Mouse (Mus musculus) kidney, postnatal 25 days (tissue): ENCODE results near the gene Olfr516.

Experiments
- DNase-seq, 2 experiments: peaks; one replicate each; pipeline ENCODE4 v3.0.0; 2021; ENCODE audit warnings: mixed read lengths in 2 of 2

Olfr516 gene

DNA sequence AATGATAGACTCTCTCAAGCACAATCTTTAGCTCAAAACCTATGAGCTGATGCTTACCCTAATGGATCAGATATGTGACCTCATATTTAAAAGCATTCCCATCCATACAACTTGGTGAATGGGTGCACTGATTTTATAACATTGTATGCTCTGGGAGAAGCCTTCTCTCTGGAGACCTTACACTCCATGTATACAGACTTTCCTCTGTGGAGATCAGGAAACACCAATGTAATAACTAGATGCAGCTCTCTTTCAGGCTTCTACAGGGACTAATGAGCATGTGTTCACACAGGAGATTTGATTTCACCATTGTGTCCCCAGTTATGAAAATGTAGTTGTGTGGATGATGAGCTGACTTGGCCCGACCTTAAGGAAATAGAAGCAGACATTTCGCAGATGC is at the start of gene Olfr516:
TSS of gene Olfr516 (minus strand) at position 101 of the 400 bp plus-strand sequence.
- no peak for DNase-seq

DNA sequence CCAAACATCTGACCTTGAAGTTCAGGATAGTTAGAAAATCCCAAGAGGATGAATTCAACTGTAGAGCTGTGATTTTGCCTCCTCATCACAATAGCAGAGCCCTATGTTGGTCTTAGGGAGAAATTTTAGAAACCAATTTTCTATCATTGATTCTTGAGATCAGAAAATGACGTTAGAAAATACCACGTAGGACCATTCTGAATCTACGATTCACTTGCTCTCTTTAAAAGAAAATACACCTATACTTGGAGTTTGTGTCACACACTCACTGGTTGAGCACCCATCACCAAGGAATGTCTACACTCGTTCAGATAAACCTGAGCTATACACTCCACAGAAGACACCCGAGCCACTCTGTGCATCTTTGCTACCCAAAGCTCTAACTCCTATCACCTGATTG is 44.0 kb upstream of the Olfr516 start, which contains the start of gene Olfr519:
TSS of gene Olfr519 (minus strand) at position 101 of the 400 bp plus-strand sequence.
- DNase-seq = no peak

DNA sequence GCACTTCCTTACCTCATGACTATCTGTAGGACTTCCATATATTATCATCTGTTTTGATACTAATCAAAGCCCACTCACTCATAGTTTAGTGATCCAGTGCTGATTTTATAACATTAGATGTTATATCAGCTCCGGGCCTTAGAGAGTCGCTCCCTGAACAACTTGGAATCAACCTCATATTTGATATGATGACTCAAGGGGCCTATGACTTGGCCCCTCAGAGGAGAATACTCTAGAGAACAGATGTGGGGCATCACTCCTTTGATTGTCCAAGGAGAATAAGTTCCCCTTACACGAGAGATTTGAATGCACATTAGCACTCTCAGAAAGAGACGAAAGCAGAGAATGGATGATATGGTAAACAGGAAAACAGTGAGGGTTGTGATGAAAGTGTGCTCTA is 34.6 kb upstream of the Olfr516 start, which contains the start of gene Olfr518:
TSS of gene Olfr518 (minus strand) at position 101 of the 400 bp plus-strand sequence.
- DNase-seq = no peak

DNA sequence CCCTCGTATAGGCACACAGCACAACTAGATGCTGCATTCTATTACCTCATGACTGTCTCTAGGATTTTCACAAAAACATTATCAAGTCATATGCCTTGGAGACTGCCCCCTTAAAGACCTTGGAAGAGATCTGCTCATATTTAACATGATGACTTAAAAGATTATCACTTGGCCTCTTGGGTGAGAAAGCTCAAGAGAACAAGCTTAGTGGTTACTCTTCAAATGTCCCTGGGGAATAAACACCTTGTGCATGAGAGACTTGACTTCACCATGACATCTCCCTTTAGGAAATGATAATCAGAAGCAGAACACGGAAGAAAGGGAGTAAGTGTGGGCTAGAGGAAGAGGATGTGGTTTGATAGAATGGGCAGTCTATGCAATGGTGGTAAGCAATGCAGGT is 21.9 kb upstream of the Olfr516 start, which contains the start of gene Olfr517:
TSS of gene Olfr517 (minus strand) at position 101 of the 400 bp plus-strand sequence.
- DNase-seq = no peak

DNA sequence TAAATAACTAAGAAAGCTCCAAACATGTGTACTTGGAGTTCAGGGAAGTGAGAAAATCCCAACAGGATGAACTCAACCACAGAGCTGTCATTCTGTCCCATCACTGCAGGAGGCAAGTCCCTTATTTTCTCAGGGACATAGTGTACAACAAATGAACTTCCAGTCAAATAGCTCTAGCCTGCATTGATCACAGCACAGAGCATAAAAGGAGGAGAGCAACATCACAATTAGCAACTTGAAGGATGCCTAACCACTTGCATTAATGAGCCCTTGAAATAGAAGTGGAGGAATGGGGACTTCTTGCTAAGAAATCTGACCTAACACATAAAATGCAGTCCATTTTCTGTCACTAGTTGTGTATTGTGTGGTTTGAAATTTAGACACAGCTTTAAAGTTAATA is 24.4 kb downstream of the Olfr516 start, which contains the start of gene Olfr514:
TSS of gene Olfr514 (minus strand) at position 101 of the 400 bp plus-strand sequence.
- no peak for DNase-seq

- peak in 1 of 2 experiments; percentile 22 for DNase-seq
Measured at GRCm38 (mm10) chr7:108814593-108815215, 35.6 kb downstream of the Olfr516 start.

DNA sequence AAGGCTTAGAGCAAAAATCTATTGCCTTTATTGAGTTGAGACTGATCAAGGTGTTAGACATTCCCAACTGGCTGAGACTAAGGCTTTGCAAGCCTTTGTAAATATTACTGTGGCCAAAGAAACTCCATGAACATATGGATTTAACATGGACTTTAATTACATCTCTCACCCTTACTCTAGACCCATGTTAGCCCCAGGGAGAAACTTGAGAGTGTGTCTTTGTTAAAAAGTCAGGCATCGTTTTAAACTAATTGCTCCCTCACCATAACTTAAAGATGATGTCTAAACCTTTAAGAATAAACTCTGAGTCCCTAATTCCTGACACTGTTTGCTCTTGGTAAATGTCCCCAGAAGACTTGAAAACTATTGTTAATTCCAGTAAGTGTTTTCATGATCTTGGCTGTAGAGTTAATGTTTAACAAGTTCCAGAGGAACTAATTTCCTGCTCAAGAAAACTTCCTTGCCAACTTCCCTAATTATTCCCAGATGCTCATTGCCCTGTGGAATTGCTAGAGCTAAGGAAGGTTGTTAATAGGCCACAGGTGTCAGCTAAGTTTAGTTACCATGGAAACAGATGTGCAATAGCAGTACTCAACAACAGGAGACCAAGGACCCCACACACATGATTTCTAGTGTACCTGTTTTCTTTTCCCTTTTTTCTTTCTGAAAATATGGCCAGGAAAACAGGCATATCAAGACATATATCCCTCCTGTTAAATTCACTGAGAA is 53.0 kb downstream of the Olfr516 start:
- DNase-seq = no peak
